Mouse (Mus musculus) liver, embryonic 11.5 days (tissue): ENCODE data around the gene Phkb. TPM values are rescaled to one million over a fixed set of nuclear protein-coding genes. Genes with fewer than 3 reads are reported as not detected.

Experiments
- ATAC-seq: fragments of 200-750 bp; cut with Nextera tagmentation; replicated peaks from 2 replicates; pipeline ENCODE4 v1.8.0; 2017; ENCODE audit warnings: moderate number of reproducible peaks, mild to moderate bottlenecking, moderate TSS enrichment, moderate library complexity; ENCODE audit not compliant: low FRiP score
- DNase-seq: peaks from one replicate; pipeline ENCODE4 v3.0.0-alpha.2; 2017; ENCODE audit warnings: low spot score
- H3K27ac ChIP-seq: fragments of 300-500 bp; sonication (generic); 2 replicates; pipeline ENCODE4 v1.5.1; 2014; ENCODE audit warnings: mild to moderate bottlenecking, low read depth, low read length, control low read depth
- H3K27me3 ChIP-seq: fragments of 300-500 bp; sonication (generic); replicated peaks from 2 replicates; pipeline ENCODE4 v1.6.1; 2014; ENCODE audit warnings: low read length, mixed read lengths; ENCODE audit not compliant: control insufficient read depth, insufficient read depth
- H3K36me3 ChIP-seq: fragments of 300-500 bp; sonication (generic); 2 replicates; pipeline ENCODE4 v1.6.1; 2014; ENCODE audit warnings: mild to moderate bottlenecking, low read length, moderate library complexity, mixed read lengths; ENCODE audit not compliant: control insufficient read depth, insufficient read depth
- H3K4me1 ChIP-seq: fragments of 300-500 bp; sonication (generic); replicated peaks from 2 replicates; pipeline ENCODE4 v1.6.1; 2014; ENCODE audit warnings: low read length, mixed read lengths; ENCODE audit not compliant: control insufficient read depth, insufficient read depth
- H3K4me2 ChIP-seq: fragments of 300-500 bp; sonication (generic); 2 replicates; pipeline ENCODE4 v1.6.1; 2014; ENCODE audit warnings: mild to moderate bottlenecking, control low read depth, moderate library complexity
- H3K4me3 ChIP-seq: fragments of 300-500 bp; sonication (generic); 2 replicates; pipeline ENCODE4 v1.5.1; 2014; ENCODE audit warnings: low read depth, low read length, control low read depth
- H3K9ac ChIP-seq: fragments of 300-500 bp; sonication (generic); 2 replicates; pipeline ENCODE4 v1.6.1; 2014; ENCODE audit warnings: low read depth, low read length, control low read depth
- H3K9me3 ChIP-seq: fragments of 300-500 bp; sonication (generic); 2 replicates; pipeline ENCODE4 v1.6.1; 2016; ENCODE audit warnings: low read length, inconsistent platforms, mixed read lengths; ENCODE audit not compliant: control insufficient read depth
- WGBS: fragments of 180-500 bp; shearing (Covaris S2); extraction: QIAGEN DNeasy Blood & Tissue Kit; methylation state at CpG from one replicate; pipeline ENCODE4 v1.1.7; 2014; 5-methylcytosine and 5-hydroxymethylcytosine counted together
- polyA plus RNA-seq: library from polyadenylated mRNA; unstranded; fragments of >200 nt; fragmentation: Nextera tagmentation; extraction: Ambion mirVana; gene quantifications from 2 replicates; pipeline ENCODE4 v1.2.1, GENCODE M21; 2014

The Phkb gene
- polyA plus RNA-seq, 1 experiment from 2014 or later = 35.5 TPM

GRCm38 (mm10) chr8:86034662-86035365 is 194.1 kb downstream of the Phkb start:
- no peaks in the 10 kb centered on the region; the same call in 1 of the 2 replicates for H3K36me3 ChIP-seq
- no peaks in the 10 kb centered on the region for H3K4me1 ChIP-seq
- H3K9ac ChIP-seq = no peak overlapping the region
- no peak overlapping the region for H3K4me2 ChIP-seq
- no peak for ATAC-seq
- no peaks in the 10 kb centered on the region for H3K9me3 ChIP-seq
- DNase-seq = no peak
- H3K27me3 ChIP-seq = no peaks in the 10 kb centered on the region
- H3K27ac ChIP-seq = no peak overlapping the region
- no peak overlapping the region for H3K4me3 ChIP-seq
- WGBS = 68% methylated on average over 6 of the region's 6 CpGs

- H3K4me3 ChIP-seq = no peak overlapping the region
- no peaks in the 10 kb centered on the region for H3K27me3 ChIP-seq
- H3K27ac ChIP-seq = no peak overlapping the region
- no peaks in the 10 kb centered on the region for H3K4me1 ChIP-seq
- H3K36me3 ChIP-seq = no peaks in the 10 kb centered on the region; the same call in 1 of the 2 replicates
- H3K9ac ChIP-seq = no peak overlapping the region
- no peak for DNase-seq
- WGBS = 80% methylated on average over 4 of the region's 4 CpGs
- no peaks in the 10 kb centered on the region for H3K9me3 ChIP-seq
- no peak for ATAC-seq
- H3K4me2 ChIP-seq = no peak overlapping the region
Measured at GRCm38 (mm10) chr8:86035371-86035770, 194.6 kb downstream of the Phkb start.

- Histone ChIP-seq H3K27me3 (no peaks in the 10 kb centered on the region), H3K4me2 (no peak overlapping the region), H3K36me3 (no peaks in the 10 kb centered on the region; the same call in 1 of the 2 replicates), H3K4me3 (no peak overlapping the region), H3K27ac (no peak overlapping the region), H3K4me1 (no peaks in the 10 kb centered on the region), H3K9me3 (no peaks in the 10 kb centered on the region), H3K9ac (no peak overlapping the region)
- DNase-seq (no peak), ATAC-seq (no peak)
- 77% methylated on average over 3 of the region's 3 CpGs for WGBS
Measured at GRCm38 (mm10) chr8:86038462-86038861, 197.7 kb downstream of the Phkb start.

- 55% methylated on average over 2 of the region's 2 CpGs for whole genome bisulfite sequencing
- H3K4me3 ChIP-seq = no peak overlapping the region
- DNase-seq (no peak), ATAC-seq (no peak)
- H3K9ac ChIP-seq = no peak overlapping the region
- H3K4me2 ChIP-seq = no peak overlapping the region
- no peaks in the 10 kb centered on the region; the same call in 1 of the 2 replicates for H3K36me3 ChIP-seq
- no peaks in the 10 kb centered on the region for H3K9me3 ChIP-seq
- no peaks in the 10 kb centered on the region for H3K4me1 ChIP-seq
- H3K27me3 ChIP-seq = no peaks in the 10 kb centered on the region
- H3K27ac ChIP-seq = no peak overlapping the region
Measured at GRCm38 (mm10) chr8:86042049-86042448, 201.3 kb downstream of the Phkb start.

GRCm38 (mm10) chr8:86050882-86051281 is 210.1 kb downstream of the Phkb start:
- no peak overlapping the region for H3K27ac ChIP-seq
- ATAC-seq = no peak
- WGBS = 82% methylated on average over 3 of the region's 3 CpGs
- no peaks in the 10 kb centered on the region; the same call in 1 of the 2 replicates for H3K36me3 ChIP-seq
- H3K4me2 ChIP-seq = no peak overlapping the region
- H3K4me3 ChIP-seq = no peak overlapping the region
- H3K9me3 ChIP-seq = no peaks in the 10 kb centered on the region
- H3K27me3 ChIP-seq = no peaks in the 10 kb centered on the region
- H3K9ac ChIP-seq = no peak overlapping the region
- H3K4me1 ChIP-seq = no peaks in the 10 kb centered on the region
- no peak for DNase-seq

GRCm38 (mm10) chr8:86052003-86052402 is 211.2 kb downstream of the Phkb start:
- H3K27ac ChIP-seq = no peak overlapping the region
- no peaks in the 10 kb centered on the region for H3K4me1 ChIP-seq
- DNase-seq (no peak), ATAC-seq (no peak)
- no peaks in the 10 kb centered on the region for H3K27me3 ChIP-seq
- 78% methylated on average over 4 of the region's 4 CpGs for WGBS
- no peak overlapping the region for H3K4me2 ChIP-seq
- no peak overlapping the region for H3K4me3 ChIP-seq
- H3K9me3 ChIP-seq = no peaks in the 10 kb centered on the region
- peaks cover 4% of the 10 kb centered on the region; the same call in 1 of the 2 replicates for H3K36me3 ChIP-seq
- H3K9ac ChIP-seq = no peak overlapping the region

- 70% methylated on average over 5 of the region's 5 CpGs for WGBS
Measured at GRCm38 (mm10) chr8:86058618-86059017, 217.9 kb downstream of the Phkb start.

GRCm38 (mm10) chr8:86059130-86059529 is 218.4 kb downstream of the Phkb start:
- H3K4me2 ChIP-seq = no peak overlapping the region
- H3K9ac ChIP-seq = no peak overlapping the region
- no peak overlapping the region for H3K4me3 ChIP-seq
- no peaks in the 10 kb centered on the region for H3K9me3 ChIP-seq
- WGBS = 48% methylated on average over 5 of the region's 5 CpGs
- no peaks in the 10 kb centered on the region for H3K4me1 ChIP-seq
- no peaks in the 10 kb centered on the region for H3K27me3 ChIP-seq
- ATAC-seq (no peak), DNase-seq (no peak)
- H3K36me3 ChIP-seq = 0 out of 2 replicates have a peak, but pooled peaks cover 4% of the 10 kb centered on the region
- no peak overlapping the region for H3K27ac ChIP-seq

More at GRCm38 (mm10) chr8:86058618-86059017, 217.9 kb downstream of the Phkb start:
- 0 out of 2 replicates have a peak, but pooled peaks cover 4% of the 10 kb centered on the region for H3K36me3 ChIP-seq
- no peak overlapping the region for H3K4me3 ChIP-seq
- H3K27ac ChIP-seq = no peak overlapping the region
- DNase-seq = no peak
- H3K4me1 ChIP-seq = no peaks in the 10 kb centered on the region
- H3K4me2 ChIP-seq = no peak overlapping the region
- H3K27me3 ChIP-seq = no peaks in the 10 kb centered on the region
- no peak overlapping the region for H3K9ac ChIP-seq
- H3K9me3 ChIP-seq = no peaks in the 10 kb centered on the region
- no peak for ATAC-seq

- no peak overlapping the region for H3K4me2 ChIP-seq
- no peaks in the 10 kb centered on the region for H3K9me3 ChIP-seq
- no peak overlapping the region for H3K27ac ChIP-seq
- H3K36me3 ChIP-seq = peaks cover 2% of the 10 kb centered on the region; the same call in 1 of the 2 replicates
- H3K27me3 ChIP-seq = no peaks in the 10 kb centered on the region
- ATAC-seq = no peak
- no peak overlapping the region for H3K4me3 ChIP-seq
- 90% methylated on average over 2 of the region's 2 CpGs for WGBS
- H3K9ac ChIP-seq = no peak overlapping the region
- no peak for DNase-seq
- no peaks in the 10 kb centered on the region for H3K4me1 ChIP-seq
Measured at GRCm38 (mm10) chr8:86063411-86063810, 222.7 kb downstream of the Phkb start.
